Mouse (Mus musculus): Measurements from ENCODE around the gene Dnajb5. TPM values are rescaled to one million over a fixed set of nuclear protein-coding genes. Genes with fewer than 3 reads are reported as not detected.

The Dnajb5 gene
- polyA plus RNA-seq, 1 experiment from 2014 or later: 52.1 TPM

- no peak for DNase-seq (ENCODE audit: low spot score)
- Histone ChIP-seq H3K4me1 (ENCODE audit: control insufficient read depth, insufficient read depth, low read length) (peaks cover 4% of the 10 kb centered on the region; the same call in 1 of the 2 replicates), H3K4me3 (ENCODE audit: low read depth, low read length) (no peak overlapping the region), H3K36me3 (ENCODE audit: control insufficient read depth, insufficient read depth, low read length) (no peaks in the 10 kb centered on the region), H3K27ac (ENCODE audit: low read depth, low read length) (no peak overlapping the region), H3K9me3 (replicated peaks; ENCODE audit: control insufficient read depth, low read length) (no peaks in the 10 kb centered on the region), H3K27me3 (replicated peaks; ENCODE audit: control insufficient read depth, insufficient read depth, low read length) (no peaks in the 10 kb centered on the region), H3K4me2 (ENCODE audit: low read length) (no peak overlapping the region), H3K9ac (ENCODE audit: low read length) (no peak overlapping the region)
- no peak for ATAC-seq
- 97% methylated on average over 9 of the region's 9 CpGs for WGBS
These were observed 20.7 kb upstream of the Dnajb5 start for GRCm38 (mm10) chr4:42928952-42929351.

GRCm38 (mm10) chr4:42932229-42932969, 17.2 kb upstream of the Dnajb5 start:
- no peaks in the 10 kb centered on the region for H3K36me3 ChIP-seq (ENCODE audit: control insufficient read depth, insufficient read depth, low read length)
- no peak overlapping the region for H3K4me3 ChIP-seq (ENCODE audit: low read depth, low read length)
- ATAC-seq: no peak
- no peak for DNase-seq (ENCODE audit: low spot score)
- no peak overlapping the region for H3K4me2 ChIP-seq (ENCODE audit: low read length)
- no peaks in the 10 kb centered on the region for H3K27me3 ChIP-seq (replicated peaks; ENCODE audit: control insufficient read depth, insufficient read depth, low read length)
- H3K4me1 ChIP-seq (ENCODE audit: control insufficient read depth, insufficient read depth, low read length): peaks cover 4% of the 10 kb centered on the region; the same call in 1 of the 2 replicates
- no peak overlapping the region for H3K27ac ChIP-seq (ENCODE audit: low read depth, low read length)
- no peaks in the 10 kb centered on the region for H3K9me3 ChIP-seq (replicated peaks; ENCODE audit: control insufficient read depth, low read length)
- 75% methylated on average over 8 of the region's 8 CpGs for WGBS
- H3K9ac ChIP-seq (ENCODE audit: low read length): no peak overlapping the region

- Histone ChIP-seq H3K4me3 (ENCODE audit: low read depth, low read length) (no peak overlapping the region), H3K4me1 (ENCODE audit: control insufficient read depth, insufficient read depth, low read length) (peaks cover 4% of the 10 kb centered on the region; the same call in 1 of the 2 replicates), H3K4me2 (ENCODE audit: low read length) (peak overlapping the region; percentile 40), H3K9me3 (replicated peaks; ENCODE audit: control insufficient read depth, low read length) (no peaks in the 10 kb centered on the region), H3K36me3 (ENCODE audit: control insufficient read depth, insufficient read depth, low read length) (no peaks in the 10 kb centered on the region), H3K27me3 (replicated peaks; ENCODE audit: control insufficient read depth, insufficient read depth, low read length) (no peaks in the 10 kb centered on the region), H3K9ac (ENCODE audit: low read length) (no peak overlapping the region; the same call in 1 of the 2 replicates), H3K27ac (ENCODE audit: low read depth, low read length) (no peak overlapping the region)
- DNase-seq (ENCODE audit: low spot score) (peak; percentile 61), ATAC-seq (peak; percentile 73; the same call in 1 of the 2 replicates)
- WGBS: 11% methylated on average over 22 of the region's 22 CpGs
These were observed 16.0 kb upstream of the Dnajb5 start for GRCm38 (mm10) chr4:42933630-42934029.

- H3K4me1 ChIP-seq (ENCODE audit: control insufficient read depth, insufficient read depth, low read length): peaks cover 15% of the 10 kb centered on the region
- H3K9me3 ChIP-seq (replicated peaks; ENCODE audit: control insufficient read depth, low read length): no peaks in the 10 kb centered on the region
- no peak overlapping the region for H3K27ac ChIP-seq (ENCODE audit: low read depth, low read length)
- 81% methylated on average over 7 of the region's 7 CpGs for WGBS
- no peaks in the 10 kb centered on the region for H3K27me3 ChIP-seq (replicated peaks; ENCODE audit: control insufficient read depth, insufficient read depth, low read length)
- DNase-seq (ENCODE audit: low spot score) (no peak), ATAC-seq (no peak)
- H3K36me3 ChIP-seq (ENCODE audit: control insufficient read depth, insufficient read depth, low read length): 0 out of 2 replicates have a peak, but pooled peaks cover 2% of the 10 kb centered on the region
- H3K4me2 ChIP-seq (ENCODE audit: low read length): no peak overlapping the region
- H3K9ac ChIP-seq (ENCODE audit: low read length): no peak overlapping the region
- H3K4me3 ChIP-seq (ENCODE audit: low read depth, low read length): no peak overlapping the region
These were observed 8.2 kb upstream of the Dnajb5 start for GRCm38 (mm10) chr4:42941396-42941795.

GRCm38 (mm10) chr4:42943341-42943740, 6.3 kb upstream of the Dnajb5 start:
- H3K27ac ChIP-seq (ENCODE audit: low read depth, low read length): peak overlapping the region; percentile 40; the same call in 1 of the 2 replicates
- no peak overlapping the region for H3K4me2 ChIP-seq (ENCODE audit: low read length)
- H3K4me1 ChIP-seq (ENCODE audit: control insufficient read depth, insufficient read depth, low read length): peaks cover 30% of the 10 kb centered on the region
- H3K27me3 ChIP-seq (replicated peaks; ENCODE audit: control insufficient read depth, insufficient read depth, low read length): no peaks in the 10 kb centered on the region
- H3K4me3 ChIP-seq (ENCODE audit: low read depth, low read length): no peak overlapping the region
- H3K36me3 ChIP-seq (ENCODE audit: control insufficient read depth, insufficient read depth, low read length): 0 out of 2 replicates have a peak, but pooled peaks cover 2% of the 10 kb centered on the region
- DNase-seq (ENCODE audit: low spot score) (peak; percentile 90), ATAC-seq (peak; percentile 66)
- 26% methylated on average over 5 of the region's 5 CpGs for WGBS
- H3K9ac ChIP-seq (ENCODE audit: low read length): no peak overlapping the region
- no peaks in the 10 kb centered on the region for H3K9me3 ChIP-seq (replicated peaks; ENCODE audit: control insufficient read depth, low read length)

GRCm38 (mm10) chr4:42944185-42944584, 5.4 kb upstream of the Dnajb5 start:
- Histone ChIP-seq H3K9me3 (replicated peaks; ENCODE audit: control insufficient read depth, low read length) (no peaks in the 10 kb centered on the region), H3K27ac (ENCODE audit: low read depth, low read length) (no peak overlapping the region), H3K27me3 (replicated peaks; ENCODE audit: control insufficient read depth, insufficient read depth, low read length) (no peaks in the 10 kb centered on the region), H3K9ac (ENCODE audit: low read length) (no peak overlapping the region), H3K4me1 (ENCODE audit: control insufficient read depth, insufficient read depth, low read length) (peaks cover 36% of the 10 kb centered on the region), H3K4me3 (ENCODE audit: low read depth, low read length) (no peak overlapping the region), H3K36me3 (ENCODE audit: control insufficient read depth, insufficient read depth, low read length) (0 out of 2 replicates have a peak, but pooled peaks cover 2% of the 10 kb centered on the region), H3K4me2 (ENCODE audit: low read length) (no peak overlapping the region)
- WGBS: 74% methylated on average over 9 of the region's 9 CpGs
- DNase-seq (ENCODE audit: low spot score) (no peak), ATAC-seq (no peak)

- DNase-seq (ENCODE audit: low spot score) (no peak), ATAC-seq (no peak)
- Histone ChIP-seq H3K9me3 (replicated peaks; ENCODE audit: control insufficient read depth, low read length) (no peaks in the 10 kb centered on the region), H3K4me2 (ENCODE audit: low read length) (no peak overlapping the region), H3K4me1 (ENCODE audit: control insufficient read depth, insufficient read depth, low read length) (peaks cover 37% of the 10 kb centered on the region), H3K36me3 (ENCODE audit: control insufficient read depth, insufficient read depth, low read length) (no peaks in the 10 kb centered on the region), H3K27ac (ENCODE audit: low read depth, low read length) (no peak overlapping the region), H3K4me3 (ENCODE audit: low read depth, low read length) (no peak overlapping the region), H3K9ac (ENCODE audit: low read length) (no peak overlapping the region), H3K27me3 (replicated peaks; ENCODE audit: control insufficient read depth, insufficient read depth, low read length) (no peaks in the 10 kb centered on the region)
- 21% methylated on average over 6 of the region's 6 CpGs for WGBS
These were observed 4.6 kb upstream of the Dnajb5 start for GRCm38 (mm10) chr4:42945043-42945442.

GRCm38 (mm10) chr4:42945445-42945844, 4.2 kb upstream of the Dnajb5 start:
- H3K27me3 ChIP-seq (replicated peaks; ENCODE audit: control insufficient read depth, insufficient read depth, low read length): no peaks in the 10 kb centered on the region
- H3K9ac ChIP-seq (ENCODE audit: low read length): no peak overlapping the region
- no peak overlapping the region for H3K4me2 ChIP-seq (ENCODE audit: low read length)
- H3K4me1 ChIP-seq (ENCODE audit: control insufficient read depth, insufficient read depth, low read length): peaks cover 38% of the 10 kb centered on the region
- DNase-seq (ENCODE audit: low spot score) (no peak), ATAC-seq (no peak)
- WGBS: 86% methylated on average over 3 of the region's 3 CpGs
- H3K9me3 ChIP-seq (replicated peaks; ENCODE audit: control insufficient read depth, low read length): no peaks in the 10 kb centered on the region
- no peak overlapping the region for H3K27ac ChIP-seq (ENCODE audit: low read depth, low read length)
- H3K4me3 ChIP-seq (ENCODE audit: low read depth, low read length): no peak overlapping the region
- H3K36me3 ChIP-seq (ENCODE audit: control insufficient read depth, insufficient read depth, low read length): no peaks in the 10 kb centered on the region

GRCm38 (mm10) chr4:42945952-42946351, 3.7 kb upstream of the Dnajb5 start:
- peak overlapping the region; percentile 39 for H3K4me2 ChIP-seq (ENCODE audit: low read length)
- peak; percentile 90 for DNase-seq (ENCODE audit: low spot score)
- H3K4me3 ChIP-seq (ENCODE audit: low read depth, low read length): no peak overlapping the region
- WGBS: 3% methylated on average over 5 of the region's 5 CpGs
- peaks cover 43% of the 10 kb centered on the region for H3K4me1 ChIP-seq (ENCODE audit: control insufficient read depth, insufficient read depth, low read length)
- no peak for ATAC-seq
- no peaks in the 10 kb centered on the region for H3K9me3 ChIP-seq (replicated peaks; ENCODE audit: control insufficient read depth, low read length)
- H3K9ac ChIP-seq (ENCODE audit: low read length): no peak overlapping the region
- H3K36me3 ChIP-seq (ENCODE audit: control insufficient read depth, insufficient read depth, low read length): no peaks in the 10 kb centered on the region
- no peaks in the 10 kb centered on the region for H3K27me3 ChIP-seq (replicated peaks; ENCODE audit: control insufficient read depth, insufficient read depth, low read length)
- H3K27ac ChIP-seq (ENCODE audit: low read depth, low read length): peak overlapping the region; percentile 79
